Mouse (Mus musculus) splenic B cell, adult 2 months (primary cell): ENCODE results near the gene Ugt8a.

Experiments
- DNase-seq: peaks from one replicate; pipeline ENCODE4 v3.0.0-alpha.2; 2011; ENCODE audit warnings: low read depth, low spot score
- H3K27me3 ChIP-seq: 2 replicates; pipeline ENCODE4 v1.6.1; 2012; ENCODE audit warnings: mild to moderate bottlenecking, low read length, moderate library complexity, mixed read lengths; ENCODE audit not compliant: control insufficient read depth, poor library complexity, insufficient read depth, severe bottlenecking
- H3K36me3 ChIP-seq: 2 replicates; pipeline ENCODE4 v1.6.1; 2012; ENCODE audit warnings: mild to moderate bottlenecking, low read length, moderate library complexity, mixed read lengths; ENCODE audit not compliant: control insufficient read depth, poor library complexity, insufficient read depth, severe bottlenecking

The Ugt8a gene

GRCm38 (mm10) chr3:125938092-125938755 lies at the start of gene Ugt8a:
Gene Ugt8a, minus strand, starts transcription at chr3:125938619.
- no peak for DNase-seq
- Histone ChIP-seq H3K27me3 (no peaks in the 10 kb centered on the region), H3K36me3 (no peaks in the 10 kb centered on the region)

GRCm38 (mm10) chr3:125986639-125987038 lies 48.2 kb upstream of the Ugt8a start:
- DNase-seq: no peak
- H3K27me3 ChIP-seq: no peaks in the 10 kb centered on the region
- no peaks in the 10 kb centered on the region for H3K36me3 ChIP-seq

- Histone ChIP-seq H3K36me3 (no peaks in the 10 kb centered on the region), H3K27me3 (no peaks in the 10 kb centered on the region)
- no peak for DNase-seq
Observed at GRCm38 (mm10) chr3:125983707-125984420, 45.4 kb upstream of the Ugt8a start.

- Histone ChIP-seq H3K27me3 (no peaks in the 10 kb centered on the region), H3K36me3 (no peaks in the 10 kb centered on the region)
- no peak for DNase-seq
Observed at GRCm38 (mm10) chr3:125979475-125979874, 41.1 kb upstream of the Ugt8a start.

- Histone ChIP-seq H3K27me3 (no peaks in the 10 kb centered on the region), H3K36me3 (no peaks in the 10 kb centered on the region)
- no peak for DNase-seq
Observed at GRCm38 (mm10) chr3:125975899-125976298, 37.5 kb upstream of the Ugt8a start.

- H3K27me3 ChIP-seq: no peaks in the 10 kb centered on the region
- DNase-seq: no peak
- no peaks in the 10 kb centered on the region for H3K36me3 ChIP-seq
Observed at GRCm38 (mm10) chr3:125969458-125969857, 31.0 kb upstream of the Ugt8a start.

- no peaks in the 10 kb centered on the region for H3K27me3 ChIP-seq
- DNase-seq: no peak
- H3K36me3 ChIP-seq: no peaks in the 10 kb centered on the region
Observed at GRCm38 (mm10) chr3:125956196-125956885, 17.9 kb upstream of the Ugt8a start.

- DNase-seq: no peak
- no peaks in the 10 kb centered on the region for H3K36me3 ChIP-seq
- H3K27me3 ChIP-seq: no peaks in the 10 kb centered on the region
Observed at GRCm38 (mm10) chr3:125954881-125955280, 16.5 kb upstream of the Ugt8a start.

- DNase-seq: no peak
- no peaks in the 10 kb centered on the region for H3K36me3 ChIP-seq
- no peaks in the 10 kb centered on the region for H3K27me3 ChIP-seq
Observed at GRCm38 (mm10) chr3:125940811-125941210, 2.4 kb upstream of the Ugt8a start.

- H3K36me3 ChIP-seq: no peaks in the 10 kb centered on the region
- no peak for DNase-seq
- no peaks in the 10 kb centered on the region for H3K27me3 ChIP-seq
Observed at GRCm38 (mm10) chr3:125938756-125939109, 314 bp upstream of the Ugt8a start.

- Histone ChIP-seq H3K27me3 (no peaks in the 10 kb centered on the region), H3K36me3 (no peaks in the 10 kb centered on the region)
- DNase-seq: no peak
Observed at GRCm38 (mm10) chr3:125937536-125938091, 805 bp downstream of the Ugt8a start.

GRCm38 (mm10) chr3:125935796-125936195 lies 2.6 kb downstream of the Ugt8a start:
- DNase-seq: no peak
- Histone ChIP-seq H3K27me3 (no peaks in the 10 kb centered on the region), H3K36me3 (no peaks in the 10 kb centered on the region)

- no peak for DNase-seq
- H3K27me3 ChIP-seq: no peaks in the 10 kb centered on the region
- H3K36me3 ChIP-seq: no peaks in the 10 kb centered on the region
Observed at GRCm38 (mm10) chr3:125932594-125933237, 5.7 kb downstream of the Ugt8a start.

- Histone ChIP-seq H3K36me3 (no peaks in the 10 kb centered on the region), H3K27me3 (no peaks in the 10 kb centered on the region)
- no peak for DNase-seq
Observed at GRCm38 (mm10) chr3:125931059-125931458, 7.4 kb downstream of the Ugt8a start.

- no peak for DNase-seq
- Histone ChIP-seq H3K27me3 (no peaks in the 10 kb centered on the region), H3K36me3 (no peaks in the 10 kb centered on the region)
Observed at GRCm38 (mm10) chr3:125920876-125921275, 17.5 kb downstream of the Ugt8a start.
